8 mouse cellular contexts compared by ENCODE assay signal in the genomic region with DNA sequence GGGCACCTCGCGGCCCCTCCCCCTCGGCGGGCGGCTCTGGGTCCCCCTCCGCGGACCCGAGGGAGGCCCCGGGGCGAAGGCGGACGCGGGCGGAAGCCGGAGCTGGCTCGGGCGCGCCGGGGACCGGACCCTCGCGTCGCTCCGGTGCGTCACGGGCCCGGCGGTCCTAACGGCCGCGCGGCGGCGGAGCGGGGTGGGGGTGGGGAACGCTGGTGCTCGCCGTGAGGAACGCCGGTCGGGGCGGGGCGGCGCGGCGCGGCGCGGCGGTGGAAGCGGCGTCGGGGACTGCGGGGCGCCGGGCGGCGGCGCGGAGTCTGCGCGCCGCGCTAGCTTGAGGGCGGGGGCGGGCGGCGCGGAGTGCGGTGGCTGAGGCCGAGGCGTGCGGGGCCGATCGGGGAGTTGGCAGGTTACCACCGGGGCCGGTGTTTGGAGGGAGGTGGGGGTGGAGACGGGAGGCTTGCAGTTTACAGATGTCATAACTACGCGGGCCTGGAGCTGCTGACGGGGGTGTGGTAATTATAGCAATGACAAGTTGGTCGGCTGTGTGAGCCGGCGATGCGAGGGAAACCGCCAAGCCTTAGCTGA. TPM values are rescaled to one million over a fixed set of nuclear protein-coding genes. Genes with fewer than 3 reads are reported as not detected.
DNase-seq lines count a peak whose midpoint lies in the region; ATAC-seq lines count a peak whose summit lies in the region.

No protein-coding gene starts in this region.

- H3K27me3 ChIP-seq in hindbrain, embryonic 14.5 days (ENCODE audit: control insufficient read depth, insufficient read depth, low read length) = no peaks in the 10 kb centered on the region

- peak overlapping the region; percentile 97 for H3K27ac ChIP-seq in hindbrain, embryonic 14.5 days

- peak overlapping the region; percentile 60 for H3K4me2 ChIP-seq in hindbrain, embryonic 14.5 days (replicated peaks)

- no peaks in the 10 kb centered on the region for H3K9me3 ChIP-seq in hindbrain, embryonic 14.5 days (ENCODE audit: control insufficient read depth, low read length)

- DNase-seq in ZHBTc4 (ENCODE audit: low read depth, low spot score) = peak; percentile 66
- DNase-seq in cerebellum, postnatal 14 days = peak; percentile 79 to 86
- DNase-seq in frontal cortex, postnatal 14 days (ENCODE audit: low spot score in 2 of 2) = peak; percentile 51 to 54
- peak; percentile 52 for DNase-seq in hindbrain, embryonic 14.5 days (ENCODE audit: low spot score)
- peak; percentile 75 to 79 for DNase-seq in left cerebral cortex, adult 18-20 months (ENCODE audit: low spot score in 2 of 2)
- DNase-seq in lung, postnatal 36 days = peak; percentile 73
- peak; percentile 82 for DNase-seq in right cerebral cortex, adult 18-20 months
- DNase-seq in urinary bladder, postnatal 25 days (ENCODE audit: low spot score) = peak; percentile 47

- peaks cover 11% of the 10 kb centered on the region for H3K4me1 ChIP-seq in hindbrain, embryonic 14.5 days (replicated peaks; ENCODE audit: control insufficient read depth, insufficient read depth, low read length)

- under 1% methylated on average over 60 of the region's 86 CpGs for WGBS in hindbrain, embryonic 14.5 days

- H3K36me3 ChIP-seq in hindbrain, embryonic 14.5 days (replicated peaks; ENCODE audit: control insufficient read depth, insufficient read depth) = no peaks in the 10 kb centered on the region

- peak overlapping the region; percentile 86 for H3K9ac ChIP-seq in hindbrain, embryonic 14.5 days

- H3K4me3 ChIP-seq in hindbrain, embryonic 14.5 days (replicated peaks; ENCODE audit: low read length) = peak overlapping the region; percentile 74

- ATAC-seq in hindbrain, embryonic 14.5 days (ENCODE audit: low FRiP score) = peak; percentile 79

RNA-seq across cellular contexts. Expression of gene Kpna1, which starts 5.1 kb away (rescaled TPM):
- 90.4 and 105 TPM in 2 replicates for polyA plus RNA-seq in hindbrain, embryonic 14.5 days (2014; fragmentation: Nextera tagmentation; extraction: Ambion mirVana)
- 100 to 1,000 TPM; 148 to 152 TPM for total RNA-seq in left cerebral cortex, adult 18-20 months (2021)

RNA-seq across cellular contexts. Expression of gene Dtx3l, which starts 44.7 kb away (rescaled TPM):
- 1.2 and 1.7 TPM in 2 replicates for polyA plus RNA-seq in hindbrain, embryonic 14.5 days (2014; fragmentation: Nextera tagmentation; extraction: Ambion mirVana)
- 1 to 10 TPM; 4.0 to 5.6 TPM for total RNA-seq in left cerebral cortex, adult 18-20 months (2021)

RNA-seq across cellular contexts. Expression of gene Parp9, which starts 45.3 kb away (rescaled TPM):
- polyA plus RNA-seq in hindbrain, embryonic 14.5 days (2014; fragmentation: Nextera tagmentation; extraction: Ambion mirVana) = 2.2 and 2.6 TPM in 2 replicates
- 1 to 10 TPM; 2.3 to 3.4 TPM for total RNA-seq in left cerebral cortex, adult 18-20 months (2021)

RNA-seq across cellular contexts. Expression of gene Wdr5b, which starts 57.4 kb away (rescaled TPM):
- 12.9 and 13.7 TPM in 2 replicates for polyA plus RNA-seq in hindbrain, embryonic 14.5 days (2014; fragmentation: Nextera tagmentation; extraction: Ambion mirVana)
- 1 to 10 TPM; 3.4 to 4.8 TPM for total RNA-seq in left cerebral cortex, adult 18-20 months (2021)

Comparison
In these comparisons a context has a peak if more than half of its experiments do, and no peak if none do; other contexts are left out.
1. Peak in every context shown above with its lines: DNase-seq, ATAC-seq, H3K4me3 ChIP-seq and H3K27ac ChIP-seq.